Mouse (Mus musculus) ES-Bruce4 (cell line): ENCODE results near the gene 8030411F24Rik. TPM values are rescaled to one million over a fixed set of nuclear protein-coding genes. Genes with fewer than 3 reads are reported as not detected.
"Not testable (repeated sequence)": the region's sequence is repeated elsewhere in the genome, so short reads cannot be mapped to it uniquely, and the experiment has no call there.

ENCODE experiments used
- H3K27ac ChIP-seq: 2 replicates; pipeline ENCODE4 v1.5.1; 2012; ENCODE audit warnings: low read length, inconsistent platforms; ENCODE audit not compliant: insufficient read depth
- H3K27me3 ChIP-seq: 2 replicates; pipeline ENCODE4 v1.6.1; 2012; ENCODE audit warnings: mild to moderate bottlenecking, low read length, inconsistent platforms; ENCODE audit not compliant: control insufficient read depth, poor library complexity, insufficient read depth, severe bottlenecking
- H3K36me3 ChIP-seq: 2 replicates; pipeline ENCODE4 v1.6.1; 2012; ENCODE audit warnings: inconsistent platforms, mild to moderate bottlenecking, low read length, moderate library complexity; ENCODE audit not compliant: control insufficient read depth, poor library complexity, insufficient read depth, severe bottlenecking
- H3K4me1 ChIP-seq: one replicate; pipeline ENCODE4 v1.8.1; 2011; ENCODE audit warnings: low read length; ENCODE audit not compliant: control insufficient read depth, insufficient read depth
- H3K4me3 ChIP-seq: 2 replicates; pipeline ENCODE4 v1.5.1; 2011; ENCODE audit warnings: low read depth, mild to moderate bottlenecking, low read length
- H3K9ac ChIP-seq: 2 replicates; pipeline ENCODE4 v1.6.1; 2012; ENCODE audit warnings: low read depth, mild to moderate bottlenecking, inconsistent platforms; ENCODE audit not compliant: poor library complexity, severe bottlenecking
- H3K9me3 ChIP-seq: replicated peaks from 2 replicates; pipeline ENCODE4 v1.6.1; 2012; ENCODE audit warnings: mild to moderate bottlenecking, low read length, inconsistent platforms; ENCODE audit not compliant: control insufficient read depth, poor library complexity, insufficient read depth, severe bottlenecking
- CTCF ChIP-seq: IDR thresholded peaks from one replicate; pipeline ENCODE4 v1.8.1; 2011; ENCODE audit warnings: low read depth, low read length
- EP300 ChIP-seq: IDR thresholded peaks from 2 replicates; pipeline ENCODE4 v1.6.1; 2011; ENCODE audit warnings: low read depth, low read length; ENCODE audit not compliant: insufficient read depth
- POLR2A ChIP-seq: IDR thresholded peaks from one replicate; pipeline ENCODE4 v1.8.1; 2011; ENCODE audit warnings: low read length; ENCODE audit not compliant: insufficient read depth
- polyA plus RNA-seq: library from polyadenylated mRNA; stranded (reverse); fragments of >200 nt; gene quantifications from 2 replicates; pipeline ENCODE4 v1.2.4, GENCODE M21; 2011; ENCODE audit warnings: low read depth; ENCODE audit not compliant: missing spikeins, insufficient read depth, insufficient read length

Gene 8030411F24Rik
- polyA plus RNA-seq, 1 experiment: not detected

GRCm38 (mm10) chr2:148751893-148752813, 29.7 kb upstream of the 8030411F24Rik start:
- H3K4me1 ChIP-seq: no peaks in the 10 kb centered on the region
- no peaks in the 10 kb centered on the region for H3K9me3 ChIP-seq
- no peaks in the 10 kb centered on the region for H3K27me3 ChIP-seq
- H3K27ac ChIP-seq: no peak overlapping the region
- no peaks in the 10 kb centered on the region for H3K36me3 ChIP-seq
- H3K9ac ChIP-seq: no peak overlapping the region
- H3K4me3 ChIP-seq: peak overlapping the region; percentile 38
- TF ChIP-seq EP300: no peak
- TF ChIP-seq CTCF: no peak
- no peak for TF ChIP-seq POLR2A

GRCm38 (mm10) chr2:148754310-148754846, 27.4 kb upstream of the 8030411F24Rik start:
- H3K27ac ChIP-seq: no peak overlapping the region
- no peaks in the 10 kb centered on the region for H3K36me3 ChIP-seq
- no peak overlapping the region for H3K9ac ChIP-seq
- H3K4me1 ChIP-seq: no peaks in the 10 kb centered on the region
- H3K9me3 ChIP-seq: no peaks in the 10 kb centered on the region
- H3K27me3 ChIP-seq: no peaks in the 10 kb centered on the region
- H3K4me3 ChIP-seq: no peak overlapping the region
- no peak for TF ChIP-seq EP300
- TF ChIP-seq POLR2A: no peak
- no peak for TF ChIP-seq CTCF

- H3K36me3 ChIP-seq: no peaks in the 10 kb centered on the region
- TF ChIP-seq CTCF: no peak
- TF ChIP-seq POLR2A: no peak
- no peak for TF ChIP-seq EP300
- H3K27me3 ChIP-seq: no peaks in the 10 kb centered on the region
- no peak overlapping the region for H3K9ac ChIP-seq
- no peaks in the 10 kb centered on the region for H3K9me3 ChIP-seq
- H3K4me1 ChIP-seq: no peaks in the 10 kb centered on the region
- no peak overlapping the region for H3K4me3 ChIP-seq
- no peak overlapping the region for H3K27ac ChIP-seq
These were observed 18.0 kb upstream of the 8030411F24Rik start for GRCm38 (mm10) chr2:148763648-148764388.

- not testable (repeated sequence) for H3K4me3 ChIP-seq, H3K9ac ChIP-seq, H3K9me3 ChIP-seq, H3K27ac ChIP-seq, H3K4me1 ChIP-seq, H3K36me3 ChIP-seq, H3K27me3 ChIP-seq
These were observed 10.4 kb upstream of the 8030411F24Rik start, which contains the start of gene Cst11 for GRCm38 (mm10) chr2:148771397-148771796. Cst11 (minus strand) TSS chr2:148771497.

GRCm38 (mm10) chr2:148789142-148789541, 7.3 kb downstream of the 8030411F24Rik start, which contains the start of gene Cst12:
Cst12 (plus strand) TSS chr2:148789361.
- no peak for TF ChIP-seq EP300
- TF ChIP-seq CTCF: no peak
- no peak for TF ChIP-seq POLR2A
- Histone ChIP-seq H3K4me3 (no peak within 1 kb of the TSS), H3K9ac (no peak within 1 kb of the TSS), H3K27ac (no peak within 1 kb of the TSS), H3K27me3 (no peaks in the 10 kb centered on the region), H3K4me1 (no peaks in the 10 kb centered on the region), H3K36me3 (no peaks in the 10 kb centered on the region), H3K9me3 (no peaks in the 10 kb centered on the region)

- Histone ChIP-seq H3K4me1 (no peaks in the 10 kb centered on the region), H3K27ac (no peak within 1 kb of the TSS), H3K27me3 (no peaks in the 10 kb centered on the region), H3K9ac (no peak within 1 kb of the TSS), H3K36me3 (no peaks in the 10 kb centered on the region), H3K9me3 (no peaks in the 10 kb centered on the region), H3K4me3 (no peak within 1 kb of the TSS)
- no peak for TF ChIP-seq EP300
These were observed 16.7 kb downstream of the 8030411F24Rik start, which contains the start of gene Cst8 for GRCm38 (mm10) chr2:148798485-148798884. Cst8 (plus strand) TSS chr2:148798785.
